Mouse (Mus musculus) heart, postnatal 0 days (tissue): ENCODE results near the gene Ptms. TPM values are rescaled to one million over a fixed set of nuclear protein-coding genes. Genes with fewer than 3 reads are reported as not detected.

ENCODE experiments used
- ATAC-seq: fragments of 200-750 bp; cut with Nextera tagmentation; 2 replicates; pipeline ENCODE4 v1.8.0; 2017; ENCODE audit warnings: low read depth, moderate number of reproducible peaks, moderate library complexity; ENCODE audit not compliant: insufficient read depth
- DNase-seq: peaks from one replicate; pipeline ENCODE4 v3.0.0-alpha.2; 2016; ENCODE audit warnings: low spot score
- H3K27ac ChIP-seq: fragments of 300-500 bp; sonication (generic); 2 replicates; pipeline ENCODE4 v1.5.1; 2014; ENCODE audit warnings: low read depth, mild to moderate bottlenecking
- H3K27me3 ChIP-seq: fragments of 300-500 bp; sonication (generic); 2 replicates; pipeline ENCODE4 v1.6.1; 2014; ENCODE audit warnings: low read length, mixed read lengths; ENCODE audit not compliant: control insufficient read depth, insufficient read depth
- H3K36me3 ChIP-seq: fragments of 300-500 bp; sonication (generic); replicated peaks from 2 replicates; pipeline ENCODE4 v1.6.1; 2014; ENCODE audit warnings: low read length, mixed read lengths; ENCODE audit not compliant: control insufficient read depth, insufficient read depth
- H3K4me1 ChIP-seq: fragments of 300-500 bp; sonication (generic); 2 replicates; pipeline ENCODE4 v1.6.1; 2014; ENCODE audit warnings: antibody characterized with exemption; ENCODE audit not compliant: control insufficient read depth, insufficient read depth
- H3K4me2 ChIP-seq: fragments of 300-500 bp; sonication (generic); 2 replicates; pipeline ENCODE4 v1.6.1; 2014; ENCODE audit warnings: low read depth, mild to moderate bottlenecking, low read length, moderate library complexity
- H3K4me3 ChIP-seq: fragments of 300-500 bp; sonication (generic); 2 replicates; pipeline ENCODE4 v1.5.1; 2014; ENCODE audit warnings: low read depth, low read length
- H3K9ac ChIP-seq: fragments of 300-500 bp; sonication (generic); replicated peaks from 2 replicates; pipeline ENCODE4 v1.6.1; 2014; ENCODE audit warnings: low read depth, low read length, mixed read lengths
- H3K9me3 ChIP-seq: fragments of 300-500 bp; sonication (generic); replicated peaks from 2 replicates; pipeline ENCODE4 v1.6.1; 2016; ENCODE audit warnings: low read length; ENCODE audit not compliant: control insufficient read depth
- CTCF ChIP-seq: IDR thresholded peaks from 2 replicates; pipeline ENCODE4 v1.5.1; 2016; ENCODE audit warnings: antibody characterized with exemption, control low read depth, low read depth
- EP300 ChIP-seq: IDR thresholded peaks from 2 replicates; pipeline ENCODE4 v1.6.1; 2016; ENCODE audit warnings: antibody characterized with exemption, low read depth
- WGBS: fragments of 180-500 bp; shearing (Covaris S2); extraction: QIAGEN DNeasy Blood & Tissue Kit; methylation state at CpG from one replicate; pipeline ENCODE4 v1.1.7; 2014; 5-methylcytosine and 5-hydroxymethylcytosine counted together
- polyA plus RNA-seq: library from polyadenylated mRNA; unstranded; fragments of >200 nt; fragmentation: Nextera tagmentation; extraction: Ambion mirVana; gene quantifications from 2 replicates; pipeline ENCODE4 v1.2.1, GENCODE M21; 2015
- total RNA-seq: library from RNA; depleted of rRNA; stranded (reverse); fragments of >200 nt; gene quantifications from 2 replicates; pipeline ENCODE4 v1.2.3, GENCODE M21; 2014; ENCODE audit warnings: low replicate concordance

Ptms gene
- total and polyA plus RNA-seq, 2 experiments from 2014 or later = 221 to 323 TPM

GRCm38 (mm10) chr6:124925941-124926340 lies 6.0 kb upstream of the Ptms start:
- H3K27ac ChIP-seq = peak overlapping the region; percentile 90
- H3K9me3 ChIP-seq = no peaks in the 10 kb centered on the region
- H3K27me3 ChIP-seq = no peaks in the 10 kb centered on the region
- H3K36me3 ChIP-seq = no peaks in the 10 kb centered on the region
- H3K4me2 ChIP-seq = peak overlapping the region; percentile 56
- H3K4me3 ChIP-seq = peak overlapping the region; percentile 27
- ATAC-seq = peak; percentile 69
- DNase-seq = peak; percentile 90
- H3K9ac ChIP-seq = peak overlapping the region; percentile 10; the same call in 1 of the 2 replicates
- WGBS = 6% methylated on average over 5 of the region's 5 CpGs
- H3K4me1 ChIP-seq = peaks cover 22% of the 10 kb centered on the region
- no peak for TF ChIP-seq CTCF
- no peak for TF ChIP-seq EP300

- ATAC-seq (0 out of 2 replicates have a peak, but pooled peaks have one; percentile 10), DNase-seq (no peak)
- Histone ChIP-seq H3K4me3 (peak overlapping the region; percentile 27), H3K9ac (peak overlapping the region; percentile 10; the same call in 1 of the 2 replicates), H3K4me2 (peak overlapping the region; percentile 56), H3K27me3 (no peaks in the 10 kb centered on the region), H3K4me1 (peaks cover 27% of the 10 kb centered on the region), H3K27ac (peak overlapping the region; percentile 90), H3K36me3 (no peaks in the 10 kb centered on the region), H3K9me3 (no peaks in the 10 kb centered on the region)
- TF ChIP-seq CTCF (0 out of 2 replicates have a peak, but pooled peaks have one; percentile 9), EP300 (no peak)
- WGBS = 38% methylated on average over 12 of the region's 12 CpGs
Observed at GRCm38 (mm10) chr6:124925173-124925793, 5.4 kb upstream of the Ptms start.

- no peak for ATAC-seq
- H3K4me2 ChIP-seq = no peak overlapping the region
- peaks cover 36% of the 10 kb centered on the region for H3K4me1 ChIP-seq
- H3K36me3 ChIP-seq = no peaks in the 10 kb centered on the region
- TF ChIP-seq CTCF = no peak
- no peaks in the 10 kb centered on the region for H3K9me3 ChIP-seq
- DNase-seq = no peak
- 70% methylated on average over 4 of the region's 4 CpGs for WGBS
- H3K27me3 ChIP-seq = no peaks in the 10 kb centered on the region
- H3K27ac ChIP-seq = peak overlapping the region; percentile 100
- no peak overlapping the region for H3K9ac ChIP-seq
- no peak overlapping the region for H3K4me3 ChIP-seq
Observed at GRCm38 (mm10) chr6:124921539-124921938, 1.6 kb upstream of the Ptms start.

GRCm38 (mm10) chr6:124920318-124921085 lies 599 bp upstream of the Ptms start:
- no peaks in the 10 kb centered on the region for H3K9me3 ChIP-seq
- DNase-seq = no peak
- H3K4me1 ChIP-seq = peaks cover 41% of the 10 kb centered on the region
- H3K27me3 ChIP-seq = no peaks in the 10 kb centered on the region
- WGBS = 28% methylated on average over 9 of the region's 9 CpGs
- H3K27ac ChIP-seq = peak overlapping the region; percentile 100
- no peaks in the 10 kb centered on the region for H3K36me3 ChIP-seq
- peak overlapping the region; percentile 45; the same call in 1 of the 2 replicates for H3K9ac ChIP-seq
- ATAC-seq = no peak
- TF ChIP-seq CTCF = no peak
- TF ChIP-seq EP300 = no peak
- peak overlapping the region; percentile 38; the same call in 1 of the 2 replicates for H3K4me3 ChIP-seq
- peak overlapping the region; percentile 97 for H3K4me2 ChIP-seq

GRCm38 (mm10) chr6:124918890-124919627 lies 844 bp downstream of the Ptms start:
- peaks cover 39% of the 10 kb centered on the region for H3K4me1 ChIP-seq
- ATAC-seq (no peak), DNase-seq (no peak)
- peak overlapping the region; percentile 38; the same call in 1 of the 2 replicates for H3K4me3 ChIP-seq
- no peak for TF ChIP-seq CTCF
- no peak for TF ChIP-seq EP300
- H3K27ac ChIP-seq = peak overlapping the region; percentile 100
- WGBS = 29% methylated on average over 13 of the region's 14 CpGs
- H3K27me3 ChIP-seq = no peaks in the 10 kb centered on the region
- H3K9ac ChIP-seq = no peak overlapping the region
- no peaks in the 10 kb centered on the region for H3K9me3 ChIP-seq
- peaks cover 11% of the 10 kb centered on the region for H3K36me3 ChIP-seq
- H3K4me2 ChIP-seq = peak overlapping the region; percentile 97
